Mouse (Mus musculus) heart, embryonic 13.5 days (tissue): ENCODE measurements around the gene Sorbs2. TPM values are rescaled to one million over a fixed set of nuclear protein-coding genes. Genes with fewer than 3 reads are reported as not detected.
A peak's percentile ranks its signal among the peaks of the same experiment; 100 is the strongest.

Source experiments
- ATAC-seq: fragments of 200-750 bp; cut with Nextera tagmentation; 2 replicates; pipeline ENCODE4 v1.8.0; 2017; ENCODE audit warnings: moderate TSS enrichment; ENCODE audit not compliant: insufficient number of reproducible peaks, low FRiP score, low TSS enrichment; ENCODE audit errors: extremely low read depth
- H3K27ac ChIP-seq: fragments of 300-500 bp; sonication (generic); replicated peaks from 2 replicates; pipeline ENCODE4 v1.5.1; 2015; ENCODE audit warnings: moderate library complexity, mild to moderate bottlenecking, inconsistent platforms
- H3K27me3 ChIP-seq: fragments of 300-500 bp; sonication (generic); replicated peaks from 2 replicates; pipeline ENCODE4 v1.6.1; 2015; ENCODE audit warnings: mild to moderate bottlenecking, inconsistent platforms
- H3K36me3 ChIP-seq: fragments of 300-500 bp; sonication (generic); 2 replicates; pipeline ENCODE4 v1.6.1; 2015; ENCODE audit warnings: mild to moderate bottlenecking, inconsistent platforms
- H3K4me1 ChIP-seq: fragments of 300-500 bp; sonication (generic); 2 replicates; pipeline ENCODE4 v1.6.1; 2015; ENCODE audit warnings: inconsistent platforms
- H3K4me2 ChIP-seq: fragments of 300-500 bp; sonication (generic); 2 replicates; pipeline ENCODE4 v1.6.1; 2015; ENCODE audit warnings: inconsistent platforms, mild to moderate bottlenecking, moderate library complexity
- H3K4me3 ChIP-seq: fragments of 300-500 bp; sonication (generic); 2 replicates; pipeline ENCODE4 v1.5.1; 2015; ENCODE audit warnings: moderate library complexity, mild to moderate bottlenecking, inconsistent platforms
- H3K9ac ChIP-seq: fragments of 300-500 bp; sonication (generic); 2 replicates; pipeline ENCODE4 v1.6.1; 2015; ENCODE audit warnings: inconsistent platforms, mild to moderate bottlenecking, moderate library complexity
- H3K9me3 ChIP-seq: fragments of 300-500 bp; sonication (generic); 2 replicates; pipeline ENCODE4 v1.6.1; 2016; ENCODE audit warnings: inconsistent platforms
- WGBS: fragments of 180-500 bp; shearing (Covaris S2); methylation state at CpG from one replicate; pipeline ENCODE4 v1.1.7; 2015; ENCODE audit warnings: mixed read lengths; 5-methylcytosine and 5-hydroxymethylcytosine counted together
- polyA plus RNA-seq: library from polyadenylated mRNA; unstranded; fragments of >200 nt; fragmentation: Nextera tagmentation; extraction: Ambion mirVana; gene quantifications from 2 replicates; pipeline ENCODE4 v1.2.1, GENCODE M21; 2015

The Sorbs2 gene
- polyA plus RNA-seq, result 334 and 345 TPM in 2 replicates

DNA sequence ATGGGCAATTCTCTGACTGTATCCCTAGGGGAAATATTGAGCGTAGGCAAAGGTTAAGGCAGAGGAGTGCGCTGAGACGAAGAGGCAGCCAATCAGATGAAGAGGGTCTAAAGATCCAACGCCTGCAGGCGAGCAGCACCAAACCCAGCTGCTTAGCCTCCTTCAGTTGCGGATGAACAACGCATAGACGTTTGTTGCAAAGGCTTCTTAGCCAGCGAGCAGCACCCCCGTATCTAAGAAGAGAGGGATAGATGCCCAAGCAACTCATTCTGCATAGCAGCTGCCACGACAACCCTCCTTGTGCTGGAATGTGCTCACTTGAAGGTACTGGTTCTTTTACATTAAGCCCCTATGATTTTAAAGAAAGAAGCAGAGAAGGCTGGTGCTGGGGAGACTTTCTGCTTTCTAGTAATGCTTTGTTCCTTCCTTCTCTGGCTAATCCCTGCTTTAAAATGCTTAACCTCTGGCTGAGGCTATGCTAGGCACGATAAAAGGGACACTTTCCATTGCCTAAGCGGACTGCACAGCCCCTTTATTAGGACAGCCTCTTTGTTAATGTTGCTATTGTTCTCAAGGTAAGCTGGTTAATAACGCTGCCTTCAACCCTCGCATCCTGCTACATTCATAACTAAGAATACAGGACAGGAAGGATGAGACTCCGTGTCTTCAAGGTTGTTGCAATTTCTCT, at the start of gene Sorbs2:
Gene Sorbs2, plus strand, starts transcription at position 155 of the 688 bp plus-strand sequence.
- H3K4me2 ChIP-seq, result peak within 1 kb of the TSS; percentile 63
- no peak within 1 kb of the TSS for H3K27ac ChIP-seq
- no peak for ATAC-seq
- 22% methylated on average over 16 of the region's 16 CpGs for WGBS
- H3K27me3 ChIP-seq, result no peaks in the 10 kb centered on the region
- no peaks in the 10 kb centered on the region for H3K9me3 ChIP-seq
- H3K36me3 ChIP-seq, result no peaks in the 10 kb centered on the region
- H3K4me1 ChIP-seq, result peaks cover 7% of the 10 kb centered on the region
- peak within 1 kb of the TSS; percentile 62 for H3K9ac ChIP-seq
- peak within 1 kb of the TSS; percentile 33 for H3K4me3 ChIP-seq

DNA sequence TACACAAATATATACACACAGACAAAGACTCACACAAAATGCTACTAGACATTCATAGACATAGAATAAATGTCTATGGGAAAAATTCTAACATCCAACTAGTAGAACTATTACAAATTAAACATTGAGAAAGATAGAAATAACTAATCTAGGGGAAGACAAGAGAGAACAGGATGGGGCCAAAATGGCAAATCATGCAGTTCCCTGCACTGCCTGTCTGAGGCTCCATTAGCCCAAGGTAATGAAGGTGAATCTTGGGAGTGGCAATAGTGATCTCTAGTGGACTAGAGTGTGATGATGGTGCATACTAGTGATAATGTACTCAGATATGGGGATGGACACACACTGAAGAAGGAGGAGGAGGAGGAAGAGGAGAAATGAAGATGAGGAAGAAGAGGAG, 49.7 kb upstream of the Sorbs2 start:
- Histone ChIP-seq H3K4me1 (peaks cover 3% of the 10 kb centered on the region; the same call in 1 of the 2 replicates), H3K4me2 (no peak overlapping the region), H3K9ac (no peak overlapping the region), H3K27ac (no peak overlapping the region), H3K9me3 (peaks cover 6% of the 10 kb centered on the region; the same call in 1 of the 2 replicates), H3K4me3 (no peak overlapping the region), H3K36me3 (no peaks in the 10 kb centered on the region), H3K27me3 (no peaks in the 10 kb centered on the region)
- no peak for ATAC-seq

DNA sequence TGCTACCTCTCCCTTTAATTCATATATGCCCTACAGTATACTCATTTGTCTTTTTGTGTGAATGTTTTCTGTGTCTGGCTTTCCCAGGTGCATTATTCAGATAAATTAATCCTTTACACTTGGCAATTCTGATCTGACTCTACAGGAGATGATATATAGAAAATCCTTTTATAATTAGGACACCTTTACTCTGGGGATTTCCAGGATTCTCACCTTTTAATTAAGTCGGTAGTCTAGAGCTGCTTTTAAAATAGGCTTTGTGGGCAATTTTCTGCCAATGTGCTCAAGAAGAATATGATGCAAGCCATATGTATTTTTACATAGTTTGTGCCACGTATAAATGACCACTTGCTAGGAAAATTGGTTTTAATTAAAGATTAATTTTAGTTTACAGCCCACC, 38.6 kb upstream of the Sorbs2 start:
- no peak overlapping the region for H3K4me2 ChIP-seq
- no peak overlapping the region for H3K9ac ChIP-seq
- ATAC-seq, result no peak
- H3K36me3 ChIP-seq, result no peaks in the 10 kb centered on the region
- WGBS, result 79% methylated on average over 2 of the region's 2 CpGs
- H3K9me3 ChIP-seq, result no peaks in the 10 kb centered on the region
- no peak overlapping the region for H3K27ac ChIP-seq
- H3K4me1 ChIP-seq, result no peaks in the 10 kb centered on the region
- no peak overlapping the region for H3K4me3 ChIP-seq
- H3K27me3 ChIP-seq, result no peaks in the 10 kb centered on the region

- no peaks in the 10 kb centered on the region for H3K4me1 ChIP-seq
- H3K4me2 ChIP-seq, result no peak overlapping the region
- H3K36me3 ChIP-seq, result no peaks in the 10 kb centered on the region
- no peak overlapping the region for H3K27ac ChIP-seq
- ATAC-seq, result no peak
- H3K4me3 ChIP-seq, result no peak overlapping the region
- no peaks in the 10 kb centered on the region for H3K9me3 ChIP-seq
- H3K9ac ChIP-seq, result no peak overlapping the region
- 55% methylated on average over 8 of the region's 8 CpGs for WGBS
- H3K27me3 ChIP-seq, result no peaks in the 10 kb centered on the region
Observed at GRCm38 (mm10) chr8:45469507-45470178, 37.9 kb upstream of the Sorbs2 start.

GRCm38 (mm10) chr8:45480886-45481285, 26.7 kb upstream of the Sorbs2 start:
- H3K4me2 ChIP-seq, result no peak overlapping the region
- H3K27me3 ChIP-seq, result no peaks in the 10 kb centered on the region
- no peak overlapping the region for H3K4me3 ChIP-seq
- ATAC-seq, result no peak
- WGBS, result 48% methylated on average over 4 of the region's 4 CpGs
- no peak overlapping the region for H3K27ac ChIP-seq
- no peaks in the 10 kb centered on the region for H3K36me3 ChIP-seq
- H3K9me3 ChIP-seq, result no peaks in the 10 kb centered on the region
- H3K9ac ChIP-seq, result no peak overlapping the region
- no peaks in the 10 kb centered on the region for H3K4me1 ChIP-seq

DNA sequence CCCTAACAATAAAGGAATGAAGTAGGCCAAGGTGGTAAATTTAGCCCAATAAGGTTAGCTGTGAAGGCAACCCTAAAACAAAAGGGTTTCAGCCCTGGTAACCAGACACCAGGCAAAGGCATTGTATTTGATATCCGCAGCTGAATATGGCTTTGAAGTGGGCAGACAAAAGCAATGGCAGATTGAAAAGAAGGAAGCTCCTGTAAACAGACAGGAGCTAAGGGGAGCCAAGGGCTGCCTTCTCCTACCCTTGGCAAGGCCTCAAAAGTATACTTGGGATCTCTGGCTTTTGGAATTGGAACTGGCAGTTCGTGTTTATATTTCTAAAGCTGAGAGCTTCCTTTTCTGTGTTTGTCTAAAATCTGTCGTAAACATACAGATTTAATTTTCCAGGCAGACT, 21.3 kb upstream of the Sorbs2 start:
- no peaks in the 10 kb centered on the region for H3K4me1 ChIP-seq
- no peaks in the 10 kb centered on the region for H3K36me3 ChIP-seq
- H3K4me3 ChIP-seq, result no peak overlapping the region
- no peak overlapping the region for H3K27ac ChIP-seq
- 81% methylated on average over 3 of the region's 3 CpGs for WGBS
- no peak for ATAC-seq
- no peaks in the 10 kb centered on the region for H3K9me3 ChIP-seq
- no peaks in the 10 kb centered on the region for H3K27me3 ChIP-seq
- no peak overlapping the region for H3K9ac ChIP-seq
- no peak overlapping the region for H3K4me2 ChIP-seq

DNA sequence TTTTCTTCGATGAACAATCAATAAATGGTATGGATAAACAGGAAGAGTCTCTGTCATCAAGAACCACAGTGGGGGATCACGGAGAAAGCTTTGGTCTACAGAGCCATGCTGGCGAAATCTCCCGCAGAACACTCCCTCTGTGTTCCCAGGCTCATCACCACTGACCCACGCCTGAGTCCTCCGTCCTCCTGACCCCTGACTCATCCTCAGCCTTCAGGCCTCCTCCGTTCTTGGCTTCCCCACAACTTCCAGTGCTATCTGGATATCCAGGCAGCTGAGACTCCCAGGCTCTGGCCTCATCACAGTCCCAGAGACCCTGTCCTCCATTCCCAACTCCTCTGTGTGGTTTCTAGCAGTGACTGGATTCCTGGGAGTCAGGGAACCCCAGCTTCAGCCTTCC, 3.6 kb upstream of the Sorbs2 start:
- H3K4me1 ChIP-seq, result peaks cover 7% of the 10 kb centered on the region
- H3K27me3 ChIP-seq, result no peaks in the 10 kb centered on the region
- H3K4me3 ChIP-seq, result no peak overlapping the region
- WGBS, result 74% methylated on average over 7 of the region's 7 CpGs
- ATAC-seq, result no peak
- H3K36me3 ChIP-seq, result no peaks in the 10 kb centered on the region
- no peaks in the 10 kb centered on the region for H3K9me3 ChIP-seq
- H3K4me2 ChIP-seq, result no peak overlapping the region
- no peak overlapping the region for H3K9ac ChIP-seq
- no peak overlapping the region for H3K27ac ChIP-seq

GRCm38 (mm10) chr8:45506376-45506775, 1.2 kb upstream of the Sorbs2 start:
- Histone ChIP-seq H3K9me3 (no peaks in the 10 kb centered on the region), H3K4me2 (no peak overlapping the region)
- no peak for ATAC-seq

GRCm38 (mm10) chr8:45507277-45507633, 333 bp upstream of the Sorbs2 start:
- Histone ChIP-seq H3K4me2 (peak overlapping the region; percentile 63), H3K27me3 (no peaks in the 10 kb centered on the region), H3K9ac (peak overlapping the region; percentile 62), H3K4me1 (peaks cover 7% of the 10 kb centered on the region), H3K27ac (no peak overlapping the region), H3K36me3 (no peaks in the 10 kb centered on the region), H3K4me3 (peak overlapping the region; percentile 33), H3K9me3 (no peaks in the 10 kb centered on the region)
- 61% methylated on average over 8 of the region's 8 CpGs for WGBS
- no peak for ATAC-seq

More at GRCm38 (mm10) chr8:45506376-45506775, 1.2 kb upstream of the Sorbs2 start:
- no peak overlapping the region for H3K9ac ChIP-seq
- no peak overlapping the region for H3K4me3 ChIP-seq
- H3K27me3 ChIP-seq, result no peaks in the 10 kb centered on the region
- WGBS, result 59% methylated on average over 4 of the region's 4 CpGs
- H3K27ac ChIP-seq, result no peak overlapping the region
- H3K36me3 ChIP-seq, result no peaks in the 10 kb centered on the region
- H3K4me1 ChIP-seq, result peaks cover 7% of the 10 kb centered on the region

- Histone ChIP-seq H3K4me3 (no peak overlapping the region), H3K9me3 (no peaks in the 10 kb centered on the region), H3K4me2 (no peak overlapping the region), H3K9ac (no peak overlapping the region), H3K27me3 (no peaks in the 10 kb centered on the region), H3K4me1 (peaks cover 7% of the 10 kb centered on the region), H3K36me3 (no peaks in the 10 kb centered on the region), H3K27ac (no peak overlapping the region)
- ATAC-seq, result no peak
- 74% methylated on average over 7 of the region's 7 CpGs for WGBS
Observed at GRCm38 (mm10) chr8:45508521-45509104, 1.0 kb downstream of the Sorbs2 start.

DNA sequence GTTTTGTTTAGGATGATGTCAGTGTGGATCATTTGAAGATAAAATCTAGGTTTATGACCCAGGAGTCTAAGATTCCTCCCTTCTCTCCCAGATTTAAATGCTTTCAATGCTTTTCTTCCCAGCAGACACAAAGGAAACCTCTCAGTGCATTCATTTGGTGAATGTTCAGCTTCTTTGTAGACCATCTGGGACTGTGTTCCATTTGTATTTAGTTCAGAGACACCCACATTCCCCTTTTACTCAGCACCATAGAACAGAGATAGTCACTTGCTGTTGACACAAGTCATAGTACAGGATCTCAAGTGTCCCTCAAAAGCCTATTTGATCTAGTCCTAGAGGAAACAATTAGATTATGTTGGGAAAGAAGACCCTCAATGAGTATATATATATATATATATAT, 4.8 kb downstream of the Sorbs2 start:
- Histone ChIP-seq H3K27ac (no peak overlapping the region), H3K27me3 (no peaks in the 10 kb centered on the region), H3K36me3 (no peaks in the 10 kb centered on the region), H3K4me3 (no peak overlapping the region), H3K4me1 (peaks cover 7% of the 10 kb centered on the region), H3K9me3 (peaks cover 4% of the 10 kb centered on the region; the same call in 1 of the 2 replicates), H3K4me2 (no peak overlapping the region), H3K9ac (no peak overlapping the region)
- no peak for ATAC-seq
